Mouse (Mus musculus): Measurements from ENCODE around the gene Popdc2.
"Not testable (repeated sequence)": the region's sequence is repeated elsewhere in the genome, so short reads cannot be mapped to it uniquely, and the experiment has no call there.

The Popdc2 gene

GRCm38 (mm10) chr16:38361933-38362332 is at the start of gene Popdc2:
Gene Popdc2, plus strand, starts transcription at chr16:38362209.
- no peak for DNase-seq

GRCm38 (mm10) chr16:38318492-38318891 is 43.5 kb upstream of the Popdc2 start:
- no peak for DNase-seq

- no peak for DNase-seq
Measured at GRCm38 (mm10) chr16:38319087-38319486, 42.9 kb upstream of the Popdc2 start.

GRCm38 (mm10) chr16:38321452-38321935 is 40.5 kb upstream of the Popdc2 start:
- DNase-seq: peak; percentile 30 to 81

- DNase-seq: no peak
Measured at GRCm38 (mm10) chr16:38324311-38324710, 37.7 kb upstream of the Popdc2 start.

- DNase-seq: no peak
Measured at GRCm38 (mm10) chr16:38326778-38327397, 35.1 kb upstream of the Popdc2 start.

GRCm38 (mm10) chr16:38329340-38329739 is 32.7 kb upstream of the Popdc2 start:
- no peak for DNase-seq

- DNase-seq: peak; percentile 49 to 68
Measured at GRCm38 (mm10) chr16:38334431-38334830, 27.6 kb upstream of the Popdc2 start.

- DNase-seq: not testable (repeated sequence)
Measured at GRCm38 (mm10) chr16:38338077-38338476, 23.9 kb upstream of the Popdc2 start.

- DNase-seq: peak; percentile 86 to 90
Measured at GRCm38 (mm10) chr16:38341396-38342324, 20.3 kb upstream of the Popdc2 start, which contains the start of gene Maats1. Gene Maats1, minus strand, starts transcription at chr16:38342143.

GRCm38 (mm10) chr16:38344941-38345725 is 16.9 kb upstream of the Popdc2 start:
- DNase-seq: peak in 1 of 2 experiments; percentile 37

GRCm38 (mm10) chr16:38346529-38347325 is 15.3 kb upstream of the Popdc2 start, which contains the start of the genes Cox17 and Gm21987:
Gene Cox17, plus strand, starts transcription at chr16:38346991.
Gene Gm21987, plus strand, starts transcription at chr16:38347040.
- DNase-seq: peak; percentile 95 to 97

- no peak for DNase-seq
Measured at GRCm38 (mm10) chr16:38347588-38347987, 14.4 kb upstream of the Popdc2 start.

- DNase-seq: no peak
Measured at GRCm38 (mm10) chr16:38348217-38348761, 13.7 kb upstream of the Popdc2 start.

GRCm38 (mm10) chr16:38349881-38350280 is 12.1 kb upstream of the Popdc2 start:
- DNase-seq: no peak

- DNase-seq: no peak
Measured at GRCm38 (mm10) chr16:38350361-38350855, 11.6 kb upstream of the Popdc2 start.

- no peak for DNase-seq
Measured at GRCm38 (mm10) chr16:38350939-38351338, 11.1 kb upstream of the Popdc2 start.

GRCm38 (mm10) chr16:38352031-38352430 is 10.0 kb upstream of the Popdc2 start:
- DNase-seq: peak; percentile 21 to 56

- no peak for DNase-seq
Measured at GRCm38 (mm10) chr16:38352851-38353250, 9.2 kb upstream of the Popdc2 start.

- DNase-seq: no peak
Measured at GRCm38 (mm10) chr16:38353642-38354041, 8.4 kb upstream of the Popdc2 start.
